Mouse (Mus musculus) kidney, postnatal 0 days (tissue): ENCODE measurements around the gene Cfap97. TPM values are rescaled to one million over a fixed set of nuclear protein-coding genes. Genes with fewer than 3 reads are reported as not detected.
A peak's percentile ranks its signal among the peaks of the same experiment; 100 is the strongest.
"Not testable (repeated sequence)": the region's sequence is repeated elsewhere in the genome, so short reads cannot be mapped to it uniquely, and the experiment has no call there.

Source experiments
- ATAC-seq: fragments of 200-750 bp; cut with Nextera tagmentation; replicated peaks from 2 replicates; pipeline ENCODE4 v1.8.0; 2017; ENCODE audit warnings: low read depth, moderate number of reproducible peaks, moderate TSS enrichment, moderate library complexity; ENCODE audit not compliant: low FRiP score
- DNase-seq: peaks from one replicate; pipeline ENCODE4 v3.0.0-alpha.2; 2016; ENCODE audit warnings: low spot score
- H3K27ac ChIP-seq: fragments of 300-500 bp; sonication (generic); 2 replicates; pipeline ENCODE4 v1.5.1; 2014; ENCODE audit warnings: mild to moderate bottlenecking
- H3K27me3 ChIP-seq: fragments of 300-500 bp; sonication (generic); 2 replicates; pipeline ENCODE4 v1.6.1; 2014; ENCODE audit warnings: low read length, mixed read lengths; ENCODE audit not compliant: insufficient read depth
- H3K36me3 ChIP-seq: fragments of 300-500 bp; sonication (generic); 2 replicates; pipeline ENCODE4 v1.6.1; 2014; ENCODE audit warnings: low read length, mixed read lengths; ENCODE audit not compliant: insufficient read depth
- H3K4me1 ChIP-seq: fragments of 300-500 bp; sonication (generic); replicated peaks from 2 replicates; pipeline ENCODE4 v1.6.1; 2014; ENCODE audit warnings: antibody characterized with exemption, low read length, mixed read lengths; ENCODE audit not compliant: insufficient read depth
- H3K4me2 ChIP-seq: fragments of 300-500 bp; sonication (generic); 2 replicates; pipeline ENCODE4 v1.6.1; 2014; ENCODE audit warnings: mild to moderate bottlenecking, low read length, moderate library complexity, mixed read lengths
- H3K4me3 ChIP-seq: fragments of 300-500 bp; sonication (generic); replicated peaks from 2 replicates; pipeline ENCODE4 v1.5.1; 2014; ENCODE audit warnings: low read depth, low read length
- H3K9ac ChIP-seq: fragments of 300-500 bp; sonication (generic); 2 replicates; pipeline ENCODE4 v1.6.1; 2014; ENCODE audit warnings: low read depth, low read length
- H3K9me3 ChIP-seq: fragments of 300-500 bp; sonication (generic); replicated peaks from 2 replicates; pipeline ENCODE4 v1.6.1; 2016; ENCODE audit warnings: low read length, inconsistent platforms, mixed read lengths
- CTCF ChIP-seq: IDR thresholded peaks from 2 replicates; pipeline ENCODE4 v1.5.1; 2016; ENCODE audit warnings: antibody characterized with exemption, low read depth, mild to moderate bottlenecking, moderate library complexity
- WGBS: fragments of 180-500 bp; shearing (Covaris S2); extraction: QIAGEN DNeasy Blood & Tissue Kit; methylation state at CpG from one replicate; pipeline ENCODE4 v1.1.7; 2014; 5-methylcytosine and 5-hydroxymethylcytosine counted together
- polyA plus RNA-seq: library from polyadenylated mRNA; unstranded; fragments of >200 nt; fragmentation: Nextera tagmentation; extraction: Ambion mirVana; gene quantifications from 2 replicates; pipeline ENCODE4 v1.2.1, GENCODE M21; 2015

Gene Cfap97
- polyA plus RNA-seq: 34.7 and 37.4 TPM in 2 replicates

DNA sequence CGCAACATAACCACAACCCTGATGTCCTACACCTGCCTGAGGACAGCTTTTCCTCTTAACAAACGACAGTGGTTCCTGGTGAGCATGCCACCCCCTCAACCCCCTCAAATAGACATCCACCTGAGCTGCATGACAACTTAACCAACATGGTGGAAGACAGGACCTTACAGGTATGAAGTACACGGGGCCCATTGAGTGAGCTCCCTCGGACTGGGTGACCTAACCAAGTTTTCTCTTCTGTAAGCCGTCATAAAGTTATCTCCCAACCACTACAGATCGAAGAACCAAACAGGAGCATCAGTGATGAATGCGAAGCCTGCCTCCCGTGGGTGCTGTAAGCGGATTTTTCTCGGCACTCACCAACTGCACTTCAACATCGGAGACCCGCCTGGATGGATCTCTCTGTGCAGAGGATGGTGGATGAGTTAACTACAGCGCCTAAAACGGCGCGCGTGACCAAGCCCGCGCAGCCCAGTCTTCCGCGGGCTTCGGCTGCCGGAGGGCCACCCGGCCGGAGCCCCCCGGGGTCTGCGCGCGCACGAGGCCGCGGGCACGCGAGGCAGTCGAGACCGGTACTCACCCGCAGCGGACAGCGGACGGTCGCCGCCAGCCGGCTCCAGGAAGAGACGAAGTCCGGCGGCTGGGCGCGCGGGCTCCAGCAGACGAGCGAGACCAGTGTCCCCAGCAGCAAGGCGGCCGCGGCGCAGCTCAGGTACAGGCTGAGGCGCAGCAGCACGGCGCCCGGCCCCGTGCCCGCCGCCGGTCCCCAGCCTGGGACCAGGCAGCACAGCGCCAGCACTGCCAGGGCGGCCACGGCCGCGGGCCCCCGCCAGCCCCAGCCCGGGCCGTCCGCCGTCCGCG is at the start of gene Cfap97:
Cfap97 (plus strand) TSS at position 570 of the 861 bp plus-strand sequence.
- Histone ChIP-seq H3K27ac (peak within 1 kb of the TSS; percentile 42), H3K36me3 (no peaks in the 10 kb centered on the region)

DNA sequence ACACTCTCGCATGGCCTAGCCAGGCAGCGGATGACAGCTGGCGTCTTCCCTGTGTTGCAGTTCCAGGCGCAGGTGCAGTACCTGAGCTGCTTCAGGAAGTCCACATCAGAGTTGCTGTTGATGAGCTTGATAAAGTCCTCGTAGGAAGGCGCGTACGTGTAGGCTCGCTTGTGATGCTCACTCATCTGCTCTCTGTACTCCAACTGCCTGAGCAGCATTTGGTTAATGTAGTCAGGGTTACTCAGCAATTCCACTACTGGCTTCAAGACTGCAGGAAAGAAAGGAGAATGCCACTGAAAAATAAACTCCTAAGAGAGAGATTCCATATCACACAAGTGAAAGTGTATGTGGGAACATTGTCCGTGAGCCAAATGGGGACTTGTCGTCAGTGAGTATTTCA is 48.1 kb upstream of the Cfap97 start:
- no peak for DNase-seq
- WGBS: 89% methylated on average over 11 of the region's 11 CpGs
- no peak overlapping the region for H3K9ac ChIP-seq
- no peak for ATAC-seq
- no peaks in the 10 kb centered on the region for H3K4me1 ChIP-seq
- no peak overlapping the region for H3K27ac ChIP-seq
- no peak overlapping the region for H3K4me3 ChIP-seq
- peaks cover 14% of the 10 kb centered on the region for H3K36me3 ChIP-seq
- no peaks in the 10 kb centered on the region for H3K9me3 ChIP-seq
- H3K27me3 ChIP-seq: no peaks in the 10 kb centered on the region
- no peak overlapping the region for H3K4me2 ChIP-seq
- no peak for TF ChIP-seq CTCF

More for the DNA sequence above, at the start of gene Cfap97:
- WGBS: under 1% methylated on average over 71 of the region's 75 CpGs
- ATAC-seq: peak; percentile 75
- DNase-seq: peak; percentile 55
- no peaks in the 10 kb centered on the region for H3K4me1 ChIP-seq
- H3K9ac ChIP-seq: peak within 1 kb of the TSS; percentile 79
- TF ChIP-seq CTCF: no peak
- H3K9me3 ChIP-seq: no peaks in the 10 kb centered on the region
- no peaks in the 10 kb centered on the region for H3K27me3 ChIP-seq
- peak within 1 kb of the TSS; percentile 83 for H3K4me3 ChIP-seq
- peak within 1 kb of the TSS; percentile 79 for H3K4me2 ChIP-seq

DNA sequence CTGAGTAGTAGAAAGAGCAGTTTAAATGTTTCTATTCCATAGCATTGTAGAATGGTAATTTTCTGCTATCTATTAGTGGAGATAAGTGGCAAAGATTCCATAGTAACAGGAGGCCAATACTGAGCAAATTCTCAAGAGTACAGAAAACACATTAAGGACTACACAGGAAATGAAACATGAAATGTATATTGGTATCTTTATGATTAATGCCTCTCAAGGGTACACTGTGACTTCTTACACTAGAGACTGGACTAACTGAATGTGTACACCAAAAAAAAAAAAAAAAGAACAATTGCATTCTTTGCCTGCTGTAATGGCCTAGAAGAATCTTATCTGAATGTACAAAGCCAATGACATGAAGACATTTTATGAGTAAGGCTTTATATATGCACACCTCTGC is 43.9 kb upstream of the Cfap97 start:
- H3K27ac ChIP-seq: no peak overlapping the region
- H3K4me1 ChIP-seq: no peaks in the 10 kb centered on the region
- ATAC-seq (no peak), DNase-seq (no peak)
- TF ChIP-seq CTCF: no peak
- no peaks in the 10 kb centered on the region for H3K9me3 ChIP-seq
- H3K36me3 ChIP-seq: peaks cover 6% of the 10 kb centered on the region; the same call in 1 of the 2 replicates
- no peak overlapping the region for H3K4me3 ChIP-seq
- no peak overlapping the region for H3K9ac ChIP-seq
- no peak overlapping the region for H3K4me2 ChIP-seq
- no peaks in the 10 kb centered on the region for H3K27me3 ChIP-seq

DNA sequence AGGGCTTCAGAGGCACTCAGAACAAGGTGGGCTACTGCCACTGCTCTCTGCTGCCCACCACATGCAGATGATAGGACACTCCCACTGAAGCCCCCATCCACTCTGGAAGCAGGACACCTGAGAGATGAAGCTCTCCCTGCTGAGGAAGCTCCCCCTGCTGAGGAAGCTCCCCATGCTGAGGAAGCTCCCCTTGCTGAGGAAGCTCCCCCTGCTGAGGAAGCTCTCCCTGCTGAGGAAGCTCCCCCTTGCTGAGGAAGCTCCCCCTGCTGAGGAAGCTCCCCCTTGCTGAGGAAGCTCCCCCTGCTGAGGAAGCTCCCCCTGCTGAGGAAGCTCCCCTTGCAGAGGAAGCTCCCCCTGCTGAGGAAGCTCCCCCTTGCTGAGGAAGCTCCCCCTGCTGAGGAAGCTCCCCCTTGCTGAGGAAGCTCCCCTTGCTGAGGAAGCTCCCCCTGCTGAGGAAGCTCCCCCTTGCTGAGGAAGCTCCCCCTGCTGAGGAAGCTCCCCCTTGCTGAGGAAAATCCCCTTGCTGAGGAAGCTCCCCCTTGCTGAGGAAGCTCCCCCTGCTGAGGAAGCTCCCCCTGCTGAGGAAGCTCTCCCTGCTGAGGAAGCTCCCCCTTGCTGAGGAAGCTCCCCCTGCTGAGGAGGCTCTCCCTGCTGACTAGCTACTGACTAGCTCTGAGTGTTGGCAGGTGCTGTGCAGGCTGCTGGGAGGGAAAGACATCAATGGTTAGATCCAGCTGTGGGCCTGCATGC is 38.0 kb upstream of the Cfap97 start:
- H3K9me3 ChIP-seq, H3K4me1 ChIP-seq, H3K4me2 ChIP-seq, H3K27me3 ChIP-seq, H3K36me3 ChIP-seq, H3K27ac ChIP-seq, H3K9ac ChIP-seq, H3K4me3 ChIP-seq, ATAC-seq, DNase-seq: not testable (repeated sequence)

DNA sequence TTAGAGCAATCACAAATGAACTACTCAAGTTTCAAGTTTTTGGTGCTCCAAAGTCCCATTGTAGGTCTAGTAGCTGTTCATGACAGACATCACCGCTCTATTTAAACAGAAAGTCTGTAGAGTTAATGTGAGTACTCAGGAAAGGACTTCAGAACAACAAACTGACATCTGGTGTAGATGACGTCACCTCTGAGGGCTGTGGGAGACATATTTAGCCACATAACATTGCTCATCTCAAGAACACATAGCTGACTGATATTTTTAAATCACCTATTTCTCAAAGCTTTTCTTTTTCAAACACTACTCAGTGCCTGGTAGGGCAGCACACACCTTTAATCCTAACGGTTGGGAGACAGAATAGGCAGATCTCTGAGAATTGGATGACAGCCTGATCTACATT is 34.4 kb upstream of the Cfap97 start:
- Histone ChIP-seq H3K27me3 (no peaks in the 10 kb centered on the region), H3K4me2 (no peak overlapping the region), H3K9ac (no peak overlapping the region), H3K9me3 (no peaks in the 10 kb centered on the region), H3K27ac (no peak overlapping the region), H3K4me1 (no peaks in the 10 kb centered on the region), H3K36me3 (0 out of 2 replicates have a peak, but pooled peaks cover 3% of the 10 kb centered on the region), H3K4me3 (no peak overlapping the region)
- no peak for TF ChIP-seq CTCF
- ATAC-seq (no peak), DNase-seq (no peak)
- 90% methylated on average over 3 of the region's 3 CpGs for WGBS

DNA sequence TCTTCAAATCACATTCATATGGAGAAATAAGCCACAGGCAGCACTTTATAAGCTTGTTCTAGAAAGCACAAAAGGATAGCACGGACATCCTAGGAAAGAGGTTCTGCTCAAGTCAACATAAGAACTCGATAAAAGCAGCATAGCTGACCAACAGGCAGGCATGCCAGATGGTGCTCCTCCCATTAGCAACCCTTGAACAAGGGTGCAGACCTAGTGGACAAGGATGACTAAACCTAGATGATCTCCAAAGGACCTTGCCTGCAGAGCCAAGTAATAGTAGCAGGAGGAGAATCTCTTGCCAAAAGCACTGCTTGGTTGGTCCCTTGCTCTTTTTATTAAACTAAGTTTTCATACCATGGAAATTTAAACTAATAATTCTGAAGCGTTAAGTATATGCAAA is 32.4 kb upstream of the Cfap97 start:
- Histone ChIP-seq H3K27ac (no peak overlapping the region), H3K27me3 (no peaks in the 10 kb centered on the region), H3K9ac (no peak overlapping the region), H3K4me2 (no peak overlapping the region), H3K4me1 (no peaks in the 10 kb centered on the region), H3K4me3 (no peak overlapping the region), H3K9me3 (no peaks in the 10 kb centered on the region), H3K36me3 (0 out of 2 replicates have a peak, but pooled peaks cover 3% of the 10 kb centered on the region)
- WGBS: 93% methylated on average over 3 of the region's 3 CpGs
- no peak for DNase-seq
- no peak for TF ChIP-seq CTCF
- ATAC-seq: no peak
